Mouse (Mus musculus): ENCODE measurements around the gene Dmrtc1c2.
"Not testable (repeated sequence)": the region's sequence is repeated elsewhere in the genome, so short reads cannot be mapped to it uniquely, and the experiment has no call there.

Dmrtc1c2 gene

DNA sequence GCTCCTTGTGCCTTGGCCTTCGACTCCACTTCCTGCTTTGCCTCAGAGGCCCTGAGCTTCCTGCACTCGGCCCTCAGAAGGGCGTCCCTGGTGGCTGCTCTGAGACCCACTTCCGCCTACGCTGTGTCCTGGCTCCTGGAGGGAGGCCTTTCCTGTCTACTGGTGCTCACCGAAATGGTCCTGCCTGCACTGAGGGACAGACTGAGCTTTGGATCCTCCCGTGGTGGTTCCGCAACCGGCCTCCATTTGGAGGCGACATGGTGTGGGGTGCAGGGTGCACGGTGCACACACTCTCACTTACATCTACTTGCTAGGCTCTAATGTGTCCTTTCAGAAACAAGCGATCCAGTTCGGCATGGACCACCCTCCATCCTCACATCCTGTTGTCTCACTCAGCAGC is at the start of gene Dmrtc1c2:
Dmrtc1c2 (minus strand) TSS at position 101 of the 400 bp plus-strand sequence.
- DNase-seq, result not testable (repeated sequence)

DNA sequence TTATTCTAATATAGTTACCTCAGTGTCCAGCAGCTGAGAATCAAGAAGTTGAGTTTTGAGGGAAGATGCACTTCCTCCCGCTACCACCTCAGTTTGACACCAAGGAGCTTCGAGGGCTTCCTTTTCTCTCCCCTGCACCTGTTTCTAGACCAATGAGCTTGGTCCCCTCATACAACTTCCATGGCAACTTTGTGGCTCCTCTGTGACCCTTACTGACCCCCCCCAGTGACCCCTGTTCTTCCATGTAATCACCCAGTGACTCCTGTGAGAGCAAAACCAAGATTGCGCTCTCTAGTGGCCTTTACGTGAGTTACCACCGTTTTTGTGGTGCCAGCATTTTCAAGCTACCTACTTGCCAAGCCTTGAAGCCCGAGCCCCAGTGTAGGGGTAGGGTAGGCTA is 13.5 kb upstream of the Dmrtc1c2 start, which contains the start of gene 1700031F05Rik:
1700031F05Rik (minus strand) TSS at position 101 of the 400 bp plus-strand sequence.
- DNase-seq, result no peak

DNA sequence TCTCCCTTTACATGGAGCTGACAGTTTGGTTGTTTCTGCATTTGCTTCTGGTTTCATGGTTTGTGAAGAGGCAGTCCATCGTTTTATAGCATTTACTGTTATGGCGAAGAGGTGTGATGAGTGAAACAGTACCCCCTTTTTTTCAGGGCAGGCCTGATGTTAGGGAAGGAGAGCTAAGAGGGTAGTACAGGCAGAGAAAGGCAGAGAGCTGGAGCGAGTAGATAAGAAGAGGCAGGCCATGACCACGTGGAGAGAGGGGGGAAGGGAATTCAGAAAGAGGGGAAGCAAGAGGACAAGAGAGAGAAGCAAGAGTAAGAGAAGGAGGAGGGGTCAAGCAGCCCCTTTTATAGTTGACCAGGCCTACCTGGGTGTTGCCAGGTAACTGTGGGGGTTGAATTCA is 42.1 kb downstream of the Dmrtc1c2 start:
- DNase-seq, result no peak

DNA sequence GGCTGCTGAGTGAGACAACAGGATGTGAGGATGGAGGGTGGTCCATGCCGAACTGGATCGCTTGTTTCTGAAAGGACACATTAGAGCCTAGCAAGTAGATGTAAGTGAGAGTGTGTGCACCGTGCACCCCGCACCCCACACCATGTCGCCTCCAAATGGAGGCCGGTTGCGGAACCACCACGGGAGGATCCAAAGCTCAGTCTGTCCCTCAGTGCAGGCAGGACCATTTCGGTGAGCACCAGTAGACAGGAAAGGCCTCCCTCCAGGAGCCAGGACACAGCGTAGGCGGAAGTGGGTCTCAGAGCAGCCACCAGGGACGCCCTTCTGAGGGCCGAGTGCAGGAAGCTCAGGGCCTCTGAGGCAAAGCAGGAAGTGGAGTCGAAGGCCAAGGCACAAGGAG is 51.8 kb downstream of the Dmrtc1c2 start, which contains the start of gene Dmrtc1c1:
Dmrtc1c1 (plus strand) TSS at position 301 of the 400 bp plus-strand sequence.
- DNase-seq, result not testable (repeated sequence)

Data from cerebellum, postnatal 25 days (tissue).